Mouse (Mus musculus) macrophage (primary cell): ENCODE data around the gene Krt72. TPM values are rescaled to one million over a fixed set of nuclear protein-coding genes. Genes with fewer than 3 reads are reported as not detected.

Experiments used
- H3K27ac ChIP-seq: fragments of 350-480 bp; formaldehyde crosslinking; 2 replicates; pipeline ENCODE4 v1.9.0; 2021
- H3K36me3 ChIP-seq: fragments of 350-480 bp; formaldehyde crosslinking; 2 replicates; pipeline ENCODE4 v1.9.0; 2021; ENCODE audit errors: inconsistent target
- H3K4me3 ChIP-seq: fragments of 350-480 bp; formaldehyde crosslinking; 2 replicates; pipeline ENCODE4 v1.9.0; 2021; ENCODE audit errors: inconsistent target
- H3K79me2 ChIP-seq: fragments of 350-480 bp; formaldehyde crosslinking; 2 replicates; pipeline ENCODE4 v1.9.0; 2021; ENCODE audit errors: inconsistent target
- WGBS: methylation state at CpG from one replicate; pipeline ENCODE4 v1.1.7; 2026; ENCODE audit warnings: inconsistent platforms; ENCODE audit not compliant: missing documents; 5-methylcytosine and 5-hydroxymethylcytosine counted together
- polyA plus RNA-seq: library from polyadenylated mRNA; stranded (reverse); fragments of 250-400 nt; gene quantifications from 3 replicates; pipeline ENCODE4 v1.2.4, GENCODE M21; 2018; ENCODE audit warnings: inconsistent platforms
- total RNA-seq, 78 experiments: library from RNA; depleted of rRNA; stranded (reverse); fragments of 250-400 nt; gene quantifications; 1 replicate in 9 of 78; 2 replicates in 24 of 78; 3 replicates in 43 of 78; 4 replicates in 2 of 78; pipeline ENCODE4 v1.2.4; 2018; ENCODE audit warnings: inconsistent platforms in 56 of 78

Krt72 gene
- not detected for total RNA-seq (2018; cell fraction: chromatin; rRNA removed)
- not detected for total RNA-seq (2018; cell fraction: cytosol; rRNA removed)
- not detected for total RNA-seq (2018; cell fraction: nucleus; rRNA removed)
- not detected in 3 replicates for polyA plus RNA-seq

- Histone ChIP-seq H3K79me2 (no peaks in the 10 kb centered on the region), H3K27ac (no peak within 1 kb of the TSS), H3K36me3 (no peaks in the 10 kb centered on the region), H3K4me3 (no peak within 1 kb of the TSS)
- WGBS, result 91% methylated on average over 18 of the region's 18 CpGs
Observed at GRCm38 (mm10) chr15:101786360-101786759, at the start of gene Krt72. Gene Krt72, minus strand, starts transcription at chr15:101786460.

GRCm38 (mm10) chr15:101834784-101835328, 48.6 kb upstream of the Krt72 start:
- 63% methylated on average over 5 of the region's 5 CpGs for WGBS
- H3K27ac ChIP-seq, result no peak overlapping the region
- no peaks in the 10 kb centered on the region for H3K36me3 ChIP-seq
- no peak overlapping the region for H3K4me3 ChIP-seq
- H3K79me2 ChIP-seq, result no peaks in the 10 kb centered on the region

GRCm38 (mm10) chr15:101833131-101833530, 46.9 kb upstream of the Krt72 start:
- Histone ChIP-seq H3K36me3 (no peaks in the 10 kb centered on the region), H3K4me3 (no peak overlapping the region), H3K79me2 (no peaks in the 10 kb centered on the region), H3K27ac (no peak overlapping the region)
- WGBS, result 64% methylated on average over 6 of the region's 6 CpGs

- H3K27ac ChIP-seq, result no peak overlapping the region
- WGBS, result 83% methylated on average over 5 of the region's 5 CpGs
- H3K36me3 ChIP-seq, result no peaks in the 10 kb centered on the region
- H3K79me2 ChIP-seq, result no peaks in the 10 kb centered on the region
- H3K4me3 ChIP-seq, result no peak overlapping the region
Observed at GRCm38 (mm10) chr15:101829441-101829840, 43.2 kb upstream of the Krt72 start.

GRCm38 (mm10) chr15:101821786-101822185, 35.5 kb upstream of the Krt72 start:
- Histone ChIP-seq H3K27ac (no peak overlapping the region), H3K36me3 (no peaks in the 10 kb centered on the region), H3K4me3 (no peak overlapping the region), H3K79me2 (no peaks in the 10 kb centered on the region)
- WGBS, result 20% methylated on average over 3 of the region's 3 CpGs

- Histone ChIP-seq H3K79me2 (no peaks in the 10 kb centered on the region), H3K36me3 (no peaks in the 10 kb centered on the region)
- 78% methylated on average over 16 of the region's 16 CpGs for WGBS
Observed at GRCm38 (mm10) chr15:101817875-101818274, 31.6 kb upstream of the Krt72 start, which contains the start of gene Krt2. Gene Krt2, minus strand, starts transcription at chr15:101818169.

GRCm38 (mm10) chr15:101803052-101803822, 17.0 kb upstream of the Krt72 start:
- Histone ChIP-seq H3K27ac (no peak overlapping the region), H3K36me3 (no peaks in the 10 kb centered on the region), H3K4me3 (no peak overlapping the region), H3K79me2 (no peaks in the 10 kb centered on the region)
- WGBS, result 79% methylated on average over 11 of the region's 11 CpGs

More at GRCm38 (mm10) chr15:101817875-101818274, 31.6 kb upstream of the Krt72 start, which contains the start of gene Krt2:
- Histone ChIP-seq H3K27ac (no peak within 1 kb of the TSS), H3K4me3 (no peak within 1 kb of the TSS)

GRCm38 (mm10) chr15:101802296-101802835, 16.1 kb upstream of the Krt72 start, which contains the start of gene Krt73:
Gene Krt73, minus strand, starts transcription at chr15:101802346.
- H3K79me2 ChIP-seq, result no peaks in the 10 kb centered on the region
- no peak within 1 kb of the TSS for H3K27ac ChIP-seq
- no peak within 1 kb of the TSS for H3K4me3 ChIP-seq
- no peaks in the 10 kb centered on the region for H3K36me3 ChIP-seq
- WGBS, result 86% methylated on average over 6 of the region's 6 CpGs

GRCm38 (mm10) chr15:101790867-101791266, 4.6 kb upstream of the Krt72 start:
- no peaks in the 10 kb centered on the region for H3K79me2 ChIP-seq
- H3K4me3 ChIP-seq, result no peak overlapping the region
- H3K36me3 ChIP-seq, result no peaks in the 10 kb centered on the region
- H3K27ac ChIP-seq, result no peak overlapping the region
- 34% methylated on average over 3 of the region's 3 CpGs for WGBS

GRCm38 (mm10) chr15:101773420-101773819, 12.8 kb downstream of the Krt72 start:
- Histone ChIP-seq H3K27ac (no peak overlapping the region), H3K36me3 (no peaks in the 10 kb centered on the region), H3K79me2 (no peaks in the 10 kb centered on the region), H3K4me3 (no peak overlapping the region)
- 55% methylated on average over 10 of the region's 10 CpGs for WGBS

- Histone ChIP-seq H3K79me2 (no peaks in the 10 kb centered on the region), H3K36me3 (no peaks in the 10 kb centered on the region), H3K4me3 (no peak overlapping the region), H3K27ac (no peak overlapping the region)
- WGBS, result 4% methylated on average over 5 of the region's 5 CpGs
Observed at GRCm38 (mm10) chr15:101772711-101773081, 13.6 kb downstream of the Krt72 start.

GRCm38 (mm10) chr15:101772080-101772710, 14.1 kb downstream of the Krt72 start:
- no peaks in the 10 kb centered on the region for H3K36me3 ChIP-seq
- 77% methylated on average over 5 of the region's 5 CpGs for WGBS
- no peaks in the 10 kb centered on the region for H3K79me2 ChIP-seq
- H3K4me3 ChIP-seq, result no peak overlapping the region
- no peak overlapping the region for H3K27ac ChIP-seq

- no peaks in the 10 kb centered on the region for H3K36me3 ChIP-seq
- H3K4me3 ChIP-seq, result no peak overlapping the region
- H3K79me2 ChIP-seq, result no peaks in the 10 kb centered on the region
- H3K27ac ChIP-seq, result no peak overlapping the region
- 47% methylated on average over 7 of the region's 8 CpGs for WGBS
Observed at GRCm38 (mm10) chr15:101770226-101770625, 16.0 kb downstream of the Krt72 start.

- Histone ChIP-seq H3K4me3 (no peak within 1 kb of the TSS), H3K36me3 (no peaks in the 10 kb centered on the region), H3K27ac (no peak within 1 kb of the TSS), H3K79me2 (no peaks in the 10 kb centered on the region)
- 60% methylated on average over 14 of the region's 14 CpGs for WGBS
Observed at GRCm38 (mm10) chr15:101742711-101743110, 43.5 kb downstream of the Krt72 start, which contains the start of gene Krt71. Gene Krt71, minus strand, starts transcription at chr15:101743109.
